8 mouse cellular contexts compared by ENCODE assay signal in genomic region chr5:121190836-121191583, GRCm38 (mm10). TPM values are rescaled to one million over a fixed set of nuclear protein-coding genes. Genes with fewer than 3 reads are reported as not detected.
A peak's percentile ranks its signal among the peaks of the same experiment; 100 is the strongest.
DNase-seq lines count a peak whose midpoint lies in the region; ATAC-seq and TF ChIP-seq lines count a peak whose summit lies in the region.

Ptpn11 (minus strand) TSS chr5:121191397.

- TF ChIP-seq CTCF in bone marrow macrophage, adult 2 months (IDR thresholded peaks at IDR 0.05; ENCODE audit: low read depth, low read length): no peak
- no peak for TF ChIP-seq CTCF in embryonic fibroblast, embryonic 13.5 days (IDR thresholded peaks at IDR 0.05; ENCODE audit: borderline replicate concordance, insufficient read depth, low read length)

- H3K4me1 ChIP-seq in bone marrow macrophage, adult 2 months (ENCODE audit: control insufficient read depth, insufficient read depth, low read length): peaks cover 35% of the 10 kb centered on the region
- H3K4me1 ChIP-seq in embryonic fibroblast, embryonic 13.5 days (ENCODE audit: control insufficient read depth, insufficient read depth, low read length): no peaks in the 10 kb centered on the region
- H3K4me1 ChIP-seq in heart, embryonic 10.5 days: peaks cover 38% of the 10 kb centered on the region
- peaks cover 39% of the 10 kb centered on the region for H3K4me1 ChIP-seq in kidney, embryonic 15.5 days
- peaks cover 87% of the 10 kb centered on the region for H3K4me1 ChIP-seq in liver, embryonic 13.5 days (replicated peaks)
- peaks cover 13% of the 10 kb centered on the region for H3K4me1 ChIP-seq in stomach, embryonic 14.5 days (ENCODE audit: control insufficient read depth, insufficient read depth, low read length)

- TF ChIP-seq POLR2A in bone marrow macrophage, adult 2 months (IDR thresholded peaks at IDR 0.05; ENCODE audit: borderline replicate concordance, low read depth, low read length): peak; percentile 71; the same call in 1 of the 2 replicates
- peak; percentile 96 for TF ChIP-seq POLR2A in embryonic fibroblast, embryonic 13.5 days (IDR thresholded peaks at IDR 0.05; ENCODE audit: low read depth, low read length)

- ATAC-seq in kidney, embryonic 15.5 days (replicated peaks; ENCODE audit: low FRiP score): peak; percentile 95
- ATAC-seq in liver, embryonic 13.5 days (ENCODE audit: low read depth): peak; percentile 91
- ATAC-seq in stomach, embryonic 14.5 days (ENCODE audit: insufficient number of reproducible peaks, insufficient read depth, low FRiP score, low read depth): peak; percentile 90

- H3K9me3 ChIP-seq in heart, embryonic 10.5 days: no peaks in the 10 kb centered on the region
- H3K9me3 ChIP-seq in kidney, embryonic 15.5 days (replicated peaks): no peaks in the 10 kb centered on the region
- no peaks in the 10 kb centered on the region for H3K9me3 ChIP-seq in liver, embryonic 13.5 days (replicated peaks)
- H3K9me3 ChIP-seq in stomach, embryonic 14.5 days (ENCODE audit: control insufficient read depth, low read depth, low read length): no peaks in the 10 kb centered on the region

- H3K4me3 ChIP-seq in bone marrow macrophage, adult 2 months (ENCODE audit: insufficient read depth, low read length): peak within 1 kb of the TSS; percentile 90
- H3K4me3 ChIP-seq in embryonic fibroblast, embryonic 13.5 days (ENCODE audit: insufficient read depth, low read length): peak within 1 kb of the TSS; percentile 95
- peak within 1 kb of the TSS; percentile 98 for H3K4me3 ChIP-seq in heart, embryonic 10.5 days
- H3K4me3 ChIP-seq in kidney, embryonic 15.5 days (replicated peaks): peak within 1 kb of the TSS; percentile 97
- H3K4me3 ChIP-seq in liver, embryonic 13.5 days (replicated peaks): peak within 1 kb of the TSS; percentile 91
- peak within 1 kb of the TSS; percentile 80 for H3K4me3 ChIP-seq in stomach, embryonic 14.5 days (ENCODE audit: low read depth, low read length)

- DNase-seq in B cell, adult 2 months: peak; percentile 87 to 90
- peak; percentile 93 for DNase-seq in heart, embryonic 10.5 days (ENCODE audit: low spot score)
- peak; percentile 73 for DNase-seq in liver, embryonic 13.5 days
- peak; percentile 73 to 81 for DNase-seq in natural killer cell, adult 2 months (ENCODE audit: low spot score in 2 of 2)

- peak within 1 kb of the TSS; percentile 71 for H3K4me2 ChIP-seq in kidney, embryonic 15.5 days
- H3K4me2 ChIP-seq in liver, embryonic 13.5 days: peak within 1 kb of the TSS; percentile 82
- peak within 1 kb of the TSS; percentile 78 for H3K4me2 ChIP-seq in stomach, embryonic 14.5 days (replicated peaks; ENCODE audit: low read depth, low read length)

- under 1% methylated on average over 98 of the region's 98 CpGs for WGBS in heart, embryonic 10.5 days
- WGBS in kidney, embryonic 15.5 days: under 1% methylated on average over 89 of the region's 98 CpGs
- WGBS in liver, embryonic 13.5 days (ENCODE audit: insufficient replicate concordance): under 1% methylated on average over 90 of the region's 98 CpGs
- WGBS in stomach, embryonic 14.5 days: under 1% methylated on average over 85 of the region's 98 CpGs

- H3K36me3 ChIP-seq in heart, embryonic 10.5 days: no peaks in the 10 kb centered on the region
- H3K36me3 ChIP-seq in kidney, embryonic 15.5 days: no peaks in the 10 kb centered on the region
- no peaks in the 10 kb centered on the region for H3K36me3 ChIP-seq in liver, embryonic 13.5 days
- no peaks in the 10 kb centered on the region for H3K36me3 ChIP-seq in stomach, embryonic 14.5 days (ENCODE audit: control insufficient read depth, insufficient read depth, low read length)

- H3K27me3 ChIP-seq in heart, embryonic 10.5 days (ENCODE audit: insufficient read depth, poor library complexity, severe bottlenecking): no peaks in the 10 kb centered on the region
- H3K27me3 ChIP-seq in kidney, embryonic 15.5 days: 0 out of 2 replicates have a peak, but pooled peaks cover 3% of the 10 kb centered on the region
- H3K27me3 ChIP-seq in liver, embryonic 13.5 days: no peaks in the 10 kb centered on the region
- no peaks in the 10 kb centered on the region for H3K27me3 ChIP-seq in stomach, embryonic 14.5 days (ENCODE audit: control insufficient read depth, insufficient read depth, low read length)

- peak within 1 kb of the TSS; percentile 91 for H3K9ac ChIP-seq in kidney, embryonic 15.5 days
- H3K9ac ChIP-seq in liver, embryonic 13.5 days: peak within 1 kb of the TSS; percentile 96
- peak within 1 kb of the TSS; percentile 84 for H3K9ac ChIP-seq in stomach, embryonic 14.5 days (replicated peaks; ENCODE audit: low read depth, low read length)

- H3K27ac ChIP-seq in bone marrow macrophage, adult 2 months (ENCODE audit: insufficient read depth, low read depth, low read length): peak within 1 kb of the TSS; percentile 62
- peak within 1 kb of the TSS; percentile 72 for H3K27ac ChIP-seq in embryonic fibroblast, embryonic 13.5 days (ENCODE audit: insufficient read depth, low read length)
- H3K27ac ChIP-seq in heart, embryonic 10.5 days: peak within 1 kb of the TSS; percentile 99
- peak within 1 kb of the TSS; percentile 87 for H3K27ac ChIP-seq in kidney, embryonic 15.5 days
- H3K27ac ChIP-seq in liver, embryonic 13.5 days: peak within 1 kb of the TSS; percentile 88
- H3K27ac ChIP-seq in stomach, embryonic 14.5 days (ENCODE audit: low read length): peak within 1 kb of the TSS; percentile 74

RNA-seq across cellular contexts. Expression of gene Ptpn11, which starts in this region (rescaled TPM):
- polyA plus RNA-seq in bone marrow macrophage, adult 2 months (2012; ENCODE audit: insufficient read depth, insufficient read length, missing spikeins): 22.8 and 28.3 TPM in 2 replicates
- polyA plus RNA-seq in embryonic fibroblast, embryonic 13.5 days (2011; ENCODE audit: insufficient read length, low read depth, missing spikeins): 90.6 and 103 TPM in 2 replicates
- 27.2 and 27.8 TPM in 2 replicates for polyA plus RNA-seq in heart, embryonic 10.5 days (2016; fragmentation: Nextera tagmentation; extraction: Ambion mirVana)
- 19.9 and 20.9 TPM in 2 replicates for polyA plus RNA-seq in kidney, embryonic 15.5 days (2015; fragmentation: Nextera tagmentation; extraction: Ambion mirVana)
- 12.5 TPM in 2 replicates for polyA plus RNA-seq in liver, embryonic 13.5 days (2015; fragmentation: Nextera tagmentation; extraction: Ambion mirVana)
- polyA plus RNA-seq in stomach, embryonic 14.5 days (2014; fragmentation: Nextera tagmentation; extraction: Ambion mirVana): 27.6 and 28.3 TPM in 2 replicates

Comparison
In these comparisons a context has a peak if more than half of its experiments do, and no peak if none do; other contexts are left out.
1. Peak in every context shown above with its lines: DNase-seq, ATAC-seq, H3K4me3 ChIP-seq and H3K27ac ChIP-seq.